Mouse (Mus musculus): ENCODE results near the gene Tdrkh. TPM values are rescaled to one million over a fixed set of nuclear protein-coding genes. Genes with fewer than 3 reads are reported as not detected.

Tdrkh gene
- polyA plus RNA-seq (2012; ENCODE audit: insufficient read depth, insufficient read length, missing spikeins) = 24.3 and 29.6 TPM in 2 replicates

DNA sequence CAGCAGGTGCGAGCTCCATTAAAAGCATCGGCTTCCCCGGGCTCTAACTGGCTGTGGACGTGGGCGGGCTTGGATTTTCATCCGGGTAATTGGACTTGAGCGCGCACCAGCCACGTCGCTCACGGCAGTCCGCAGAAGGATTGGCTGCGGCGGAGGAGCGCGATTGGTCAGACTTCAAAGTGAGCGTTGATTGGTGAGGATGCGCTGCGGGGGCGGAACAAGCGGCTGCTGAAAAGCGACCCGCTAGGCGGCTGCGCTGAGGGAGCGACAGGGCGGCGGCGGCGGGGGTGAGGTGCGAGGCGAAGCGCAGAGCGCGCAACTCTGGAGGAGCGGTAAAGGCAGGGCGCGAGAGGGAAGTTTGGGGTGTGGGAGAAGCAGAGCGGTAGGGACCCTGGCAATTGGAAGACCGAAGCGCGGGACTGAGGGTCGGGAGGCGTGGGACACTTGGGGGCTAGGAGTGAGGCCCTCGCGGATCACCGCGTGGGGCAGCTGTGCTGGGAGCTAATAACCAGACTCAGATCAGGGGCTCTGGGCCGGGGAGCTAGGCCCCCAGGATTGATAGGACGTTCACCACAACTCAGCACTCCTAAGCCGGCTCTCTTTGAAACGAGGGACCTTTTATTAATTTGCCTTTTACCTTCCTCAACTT lies at the start of gene Tdrkh:
TSS of gene Tdrkh (plus strand) at position 243 of the 649 bp plus-strand sequence.
- Histone ChIP-seq H3K27ac (replicated peaks; ENCODE audit: low read depth, low read length) (no peak within 1 kb of the TSS), H3K4me3 (ENCODE audit: insufficient read depth, low read depth, low read length) (peak within 1 kb of the TSS; percentile 71), H3K4me1 (ENCODE audit: control insufficient read depth, insufficient read depth, insufficient read length, low read length) (no peaks in the 10 kb centered on the region)

DNA sequence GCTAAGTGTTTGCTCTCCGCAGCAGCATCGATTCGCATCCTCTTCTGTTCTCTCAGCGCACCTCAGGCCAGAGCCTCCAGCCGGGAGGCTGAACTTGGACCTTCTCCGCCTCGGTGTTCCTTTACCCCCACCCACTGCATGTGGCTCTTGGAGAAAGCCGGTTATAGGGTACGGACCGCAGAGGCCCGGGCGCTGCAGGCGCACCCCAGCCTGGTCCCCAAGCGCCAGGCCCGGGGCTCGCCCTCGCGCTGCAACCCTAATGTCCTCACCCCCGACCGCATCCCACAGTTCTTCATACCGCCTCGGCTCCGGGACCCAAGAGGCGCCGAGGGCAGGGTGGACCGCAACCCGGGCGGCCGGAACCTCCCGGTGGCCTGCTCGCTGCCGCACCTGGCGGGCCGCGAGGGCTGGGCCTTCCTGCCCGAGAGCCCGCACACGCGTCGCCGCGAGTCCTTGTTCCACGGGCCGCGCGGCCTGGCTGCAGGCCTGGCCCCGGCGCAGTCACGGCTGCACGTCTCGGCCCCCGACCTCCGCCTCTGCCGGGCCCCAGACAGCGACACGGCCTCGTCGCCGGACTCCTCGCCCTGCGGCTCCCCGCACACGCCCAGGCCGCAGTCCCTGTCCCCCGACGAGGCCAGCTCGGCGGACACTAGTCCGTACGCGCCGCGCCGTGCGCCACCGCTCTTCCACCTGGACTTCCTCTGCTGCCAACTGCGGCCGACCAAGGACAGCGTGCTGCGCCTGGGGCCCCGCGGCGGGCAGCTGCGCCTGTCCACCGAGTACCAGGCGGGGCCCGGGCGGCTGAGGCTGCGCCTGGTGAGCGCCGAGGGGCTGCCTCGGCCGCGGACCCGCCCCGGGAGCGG lies 49.6 kb upstream of the Tdrkh start:
- Histone ChIP-seq H3K27ac (replicated peaks; ENCODE audit: low read depth, low read length) (no peak overlapping the region), H3K4me3 (ENCODE audit: insufficient read depth, low read depth, low read length) (peak overlapping the region; percentile 55), H3K4me1 (ENCODE audit: control insufficient read depth, insufficient read depth, insufficient read length, low read length) (no peaks in the 10 kb centered on the region)

DNA sequence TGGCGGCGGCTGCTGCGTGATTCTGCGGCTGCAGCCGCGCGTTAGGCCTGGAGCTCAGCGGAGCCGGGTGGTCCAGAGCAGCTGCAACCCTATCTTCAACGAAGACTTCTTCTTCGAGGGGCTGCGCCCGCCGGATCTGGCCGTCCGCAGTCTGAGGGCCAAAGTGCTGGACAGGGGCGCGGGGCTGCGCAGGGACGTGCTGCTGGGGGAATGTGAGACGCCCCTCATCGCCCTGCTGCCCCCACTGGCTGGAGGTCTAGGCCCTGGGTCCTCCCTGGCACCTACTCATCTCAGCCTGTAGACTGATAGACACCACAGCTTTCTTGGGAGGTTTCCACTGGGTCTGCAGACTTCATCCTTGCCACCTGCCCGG lies 48.9 kb upstream of the Tdrkh start:
- H3K27ac ChIP-seq (replicated peaks; ENCODE audit: low read depth, low read length) = no peak overlapping the region
- no peaks in the 10 kb centered on the region for H3K4me1 ChIP-seq (ENCODE audit: control insufficient read depth, insufficient read depth, insufficient read length, low read length)
- H3K4me3 ChIP-seq (ENCODE audit: insufficient read depth, low read depth, low read length) = peak overlapping the region; percentile 55

DNA sequence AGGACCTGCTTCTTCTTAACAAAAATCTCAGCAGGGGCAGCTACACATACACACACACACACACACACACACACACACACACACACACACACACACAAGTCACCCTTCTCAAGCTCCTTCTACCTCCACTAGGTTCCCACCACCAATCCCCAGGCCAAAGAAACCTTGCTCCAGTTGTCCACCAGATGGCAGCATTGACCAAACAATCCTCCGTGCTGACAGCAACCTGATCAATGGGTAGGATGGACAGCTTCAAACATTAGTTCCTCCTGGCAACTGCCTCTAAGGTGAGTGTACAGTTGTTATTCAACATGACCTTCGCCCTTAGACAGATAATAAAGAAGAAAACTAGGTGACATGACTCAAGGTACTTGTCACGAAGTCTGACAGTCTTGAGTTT lies 46.3 kb upstream of the Tdrkh start:
- no peaks in the 10 kb centered on the region for H3K4me1 ChIP-seq (ENCODE audit: control insufficient read depth, insufficient read depth, insufficient read length, low read length)
- no peak overlapping the region for H3K27ac ChIP-seq (replicated peaks; ENCODE audit: low read depth, low read length)
- H3K4me3 ChIP-seq (ENCODE audit: insufficient read depth, low read depth, low read length) = no peak overlapping the region

DNA sequence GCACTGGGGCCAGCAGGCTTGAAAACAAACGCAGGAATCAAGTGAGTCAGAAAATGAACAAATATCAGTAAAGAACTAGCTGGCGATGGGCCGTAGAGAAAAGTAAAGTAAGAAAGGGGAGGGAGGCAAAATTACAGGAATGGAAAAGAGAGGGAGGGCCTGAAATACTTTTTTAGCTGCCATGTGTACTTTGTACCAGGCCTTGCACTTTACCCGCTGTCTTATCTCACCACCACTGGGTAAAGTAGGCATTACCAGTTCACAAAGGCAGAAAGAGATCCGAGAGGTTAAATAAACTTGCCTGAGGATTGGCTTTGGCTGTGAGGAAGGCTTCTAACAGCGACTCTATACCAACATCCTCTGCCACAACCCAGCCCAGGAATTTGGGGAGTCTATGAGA lies 45.6 kb upstream of the Tdrkh start:
- Histone ChIP-seq H3K4me3 (ENCODE audit: insufficient read depth, low read depth, low read length) (no peak overlapping the region), H3K27ac (replicated peaks; ENCODE audit: low read depth, low read length) (no peak overlapping the region), H3K4me1 (ENCODE audit: control insufficient read depth, insufficient read depth, insufficient read length, low read length) (no peaks in the 10 kb centered on the region)

DNA sequence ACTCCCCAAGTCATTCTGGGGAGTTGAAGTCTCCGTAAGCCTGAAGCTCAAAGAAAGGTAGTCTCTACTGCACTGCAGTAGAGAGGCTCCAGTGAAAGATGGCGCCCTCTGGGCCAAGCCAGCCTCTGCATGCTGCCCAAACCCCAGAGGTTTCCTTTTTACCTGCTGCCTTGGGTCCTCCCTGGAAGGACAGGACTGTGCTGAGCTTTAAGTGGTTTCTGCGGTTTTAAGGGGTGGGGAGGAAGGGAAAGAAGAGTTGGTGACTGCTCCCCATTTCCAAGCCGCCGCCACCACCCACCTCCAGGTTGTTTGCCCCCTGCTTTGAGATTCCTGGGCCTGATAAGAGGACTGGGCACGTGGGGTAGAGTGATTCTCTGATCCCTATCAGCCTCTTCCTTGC lies 44.4 kb upstream of the Tdrkh start:
- no peaks in the 10 kb centered on the region for H3K4me1 ChIP-seq (ENCODE audit: control insufficient read depth, insufficient read depth, insufficient read length, low read length)
- no peak overlapping the region for H3K27ac ChIP-seq (replicated peaks; ENCODE audit: low read depth, low read length)
- H3K4me3 ChIP-seq (ENCODE audit: insufficient read depth, low read depth, low read length) = no peak overlapping the region

DNA sequence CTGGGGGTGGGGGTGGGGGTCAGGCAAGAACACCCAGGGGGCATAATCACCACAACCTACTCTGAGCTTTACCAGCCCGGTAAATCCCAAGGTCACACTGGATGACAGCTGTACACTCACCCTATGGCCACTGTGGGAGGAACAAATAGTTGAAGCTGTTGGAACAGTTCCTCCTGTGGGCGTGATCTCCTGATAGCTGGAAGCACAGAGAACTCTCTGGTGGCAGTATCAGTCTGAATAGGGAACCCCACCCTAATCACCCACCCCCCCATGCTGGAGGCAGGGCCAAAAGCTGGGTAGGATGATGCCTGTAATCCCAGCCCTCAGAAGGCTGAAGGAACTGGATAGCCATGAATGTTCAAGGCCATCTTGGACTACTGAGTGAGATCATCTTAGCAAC lies 43.4 kb upstream of the Tdrkh start:
- no peak overlapping the region for H3K27ac ChIP-seq (replicated peaks; ENCODE audit: low read depth, low read length)
- no peak overlapping the region for H3K4me3 ChIP-seq (ENCODE audit: insufficient read depth, low read depth, low read length)
- H3K4me1 ChIP-seq (ENCODE audit: control insufficient read depth, insufficient read depth, insufficient read length, low read length) = peaks cover 2% of the 10 kb centered on the region; the same call in 1 of the 2 replicates

DNA sequence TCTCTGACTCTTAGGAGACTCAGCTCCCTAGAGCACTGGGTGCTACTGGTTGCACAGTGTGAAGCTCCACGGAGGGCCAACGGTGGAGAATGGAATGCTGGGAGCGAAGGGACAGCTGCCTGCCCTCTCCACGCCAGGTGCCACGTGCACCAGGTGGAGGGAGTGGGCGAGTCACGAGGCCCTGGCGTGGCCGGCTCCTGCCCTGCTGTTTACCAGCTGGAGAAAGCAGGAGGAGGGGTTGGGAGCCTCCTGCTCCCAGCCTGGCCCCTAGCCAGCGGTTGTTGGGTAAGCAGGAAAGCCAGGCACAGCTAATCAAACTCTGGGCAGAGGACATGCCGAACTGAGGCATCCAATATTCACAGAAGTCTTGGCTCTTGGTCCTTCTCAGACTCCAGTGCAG lies 41.4 kb upstream of the Tdrkh start:
- H3K27ac ChIP-seq (replicated peaks; ENCODE audit: low read depth, low read length) = no peak overlapping the region
- peaks cover 2% of the 10 kb centered on the region; the same call in 1 of the 2 replicates for H3K4me1 ChIP-seq (ENCODE audit: control insufficient read depth, insufficient read depth, insufficient read length, low read length)
- peak overlapping the region; percentile 10; the same call in 1 of the 2 replicates for H3K4me3 ChIP-seq (ENCODE audit: insufficient read depth, low read depth, low read length)

DNA sequence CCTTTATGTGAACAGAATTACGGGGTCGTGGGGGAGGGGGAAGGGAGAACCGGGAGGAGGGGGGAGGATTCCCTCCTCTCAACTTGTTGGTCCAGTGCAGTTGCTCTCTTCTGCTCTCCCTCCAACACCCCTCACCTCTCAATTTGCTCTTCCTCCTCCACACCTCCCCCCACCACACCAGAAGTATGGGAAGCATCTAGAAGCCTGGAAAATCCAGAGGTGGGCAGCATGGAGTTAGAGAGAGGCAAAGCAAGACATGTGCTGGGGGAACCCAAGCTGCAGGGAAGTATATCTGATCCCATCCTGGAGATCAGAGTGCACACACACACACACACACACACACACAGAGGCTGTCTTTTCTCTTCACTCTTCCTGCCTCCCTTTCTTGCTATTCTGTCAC lies 41.0 kb upstream of the Tdrkh start:
- Histone ChIP-seq H3K27ac (replicated peaks; ENCODE audit: low read depth, low read length) (no peak overlapping the region), H3K4me3 (ENCODE audit: insufficient read depth, low read depth, low read length) (no peak overlapping the region), H3K4me1 (ENCODE audit: control insufficient read depth, insufficient read depth, insufficient read length, low read length) (peaks cover 2% of the 10 kb centered on the region; the same call in 1 of the 2 replicates)

DNA sequence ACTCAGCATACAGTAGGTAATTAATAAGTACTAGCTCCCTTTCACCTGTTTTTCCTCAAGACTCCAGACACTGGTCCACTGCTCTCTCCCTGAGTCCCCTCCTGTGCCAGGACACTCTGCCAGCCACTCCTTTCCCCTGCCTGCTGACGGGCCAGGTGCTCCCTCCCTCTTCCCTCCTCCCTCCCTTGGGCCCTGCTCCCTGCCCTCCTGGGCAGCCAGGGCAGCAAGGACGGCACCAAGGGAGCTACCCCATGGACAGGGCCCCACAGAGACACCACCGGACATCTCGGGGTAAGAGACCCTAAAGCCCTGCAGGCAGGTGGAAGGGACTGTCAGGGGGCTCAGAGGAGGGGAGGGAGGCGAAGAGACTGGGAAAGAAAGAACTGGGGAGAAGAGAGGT lies 40.4 kb upstream of the Tdrkh start, which contains the start of gene Rorc:
TSS of gene Rorc (plus strand) at position 154 of the 400 bp plus-strand sequence.
- H3K4me3 ChIP-seq (ENCODE audit: insufficient read depth, low read depth, low read length) = peak within 1 kb of the TSS; percentile 68
- H3K4me1 ChIP-seq (ENCODE audit: control insufficient read depth, insufficient read depth, insufficient read length, low read length) = peaks cover 2% of the 10 kb centered on the region; the same call in 1 of the 2 replicates
- H3K27ac ChIP-seq (replicated peaks; ENCODE audit: low read depth, low read length) = peak within 1 kb of the TSS; percentile 39

DNA sequence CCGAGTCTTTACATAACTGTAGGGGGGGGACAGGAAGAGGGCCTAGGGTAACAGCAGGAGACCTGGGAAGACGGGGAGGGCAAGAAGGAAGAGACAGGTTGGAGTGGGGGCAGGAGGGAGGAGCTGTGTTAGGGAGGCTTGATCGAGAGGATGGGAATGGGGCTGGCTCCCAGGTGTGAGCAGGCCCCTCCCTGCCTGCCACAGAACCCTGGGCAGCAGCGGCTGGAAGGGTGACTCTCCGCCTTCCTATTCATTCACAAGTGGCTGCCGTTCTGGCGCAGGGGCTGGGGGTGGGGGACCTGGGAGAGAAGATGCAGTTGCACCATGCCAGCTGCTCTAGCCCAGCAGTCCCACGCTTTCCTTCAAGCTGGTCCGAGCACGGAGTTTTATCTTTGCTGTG lies 40.0 kb upstream of the Tdrkh start:
- Histone ChIP-seq H3K4me3 (ENCODE audit: insufficient read depth, low read depth, low read length) (peak overlapping the region; percentile 68), H3K27ac (replicated peaks; ENCODE audit: low read depth, low read length) (peak overlapping the region; percentile 39), H3K4me1 (ENCODE audit: control insufficient read depth, insufficient read depth, insufficient read length, low read length) (peaks cover 2% of the 10 kb centered on the region; the same call in 1 of the 2 replicates)

DNA sequence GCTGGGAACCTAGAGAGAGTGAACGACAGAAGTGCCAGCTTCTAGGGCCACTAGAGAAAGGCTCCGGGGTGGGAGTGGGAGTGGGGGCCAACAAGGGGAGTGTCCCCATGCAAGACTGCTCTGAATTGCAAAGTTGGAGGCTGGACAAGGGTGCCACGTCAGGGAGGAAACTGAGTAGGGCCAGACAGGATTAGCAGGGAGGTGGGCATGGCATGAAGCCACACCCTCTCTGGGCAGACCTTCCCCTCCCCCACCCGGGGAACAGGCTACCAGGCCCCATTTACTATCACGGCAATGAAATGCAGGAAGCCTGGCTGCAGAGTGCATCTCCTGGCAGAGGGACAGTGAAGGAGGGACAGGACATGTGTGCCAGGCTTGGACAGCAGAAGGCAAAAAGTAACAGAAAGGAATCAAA lies 39.5 kb upstream of the Tdrkh start:
- peak overlapping the region; percentile 68; the same call in 1 of the 2 replicates for H3K4me3 ChIP-seq (ENCODE audit: insufficient read depth, low read depth, low read length)
- H3K4me1 ChIP-seq (ENCODE audit: control insufficient read depth, insufficient read depth, insufficient read length, low read length) = peaks cover 2% of the 10 kb centered on the region; the same call in 1 of the 2 replicates
- no peak overlapping the region for H3K27ac ChIP-seq (replicated peaks; ENCODE audit: low read depth, low read length)

DNA sequence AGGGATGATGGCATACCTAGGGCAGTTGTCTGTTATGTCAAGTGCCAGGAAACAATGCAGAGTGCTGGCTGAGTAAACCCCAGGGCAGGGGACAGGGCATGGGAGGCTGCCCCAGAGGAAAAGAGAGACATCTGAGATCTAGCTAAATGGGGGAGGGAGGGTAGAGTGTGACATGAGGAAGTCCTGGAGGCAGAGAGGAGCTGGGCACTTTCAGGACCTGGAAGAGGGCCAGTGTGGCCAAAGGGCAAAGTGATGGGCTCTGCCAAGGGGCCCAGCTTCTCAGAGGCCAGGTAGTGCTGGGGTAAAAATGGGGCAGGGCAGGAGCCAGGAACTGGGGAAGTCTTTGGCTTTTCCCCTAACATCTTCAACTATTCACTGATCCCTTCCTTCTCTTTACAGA lies 38.4 kb upstream of the Tdrkh start:
- H3K4me3 ChIP-seq (ENCODE audit: insufficient read depth, low read depth, low read length) = no peak overlapping the region
- H3K27ac ChIP-seq (replicated peaks; ENCODE audit: low read depth, low read length) = no peak overlapping the region
- H3K4me1 ChIP-seq (ENCODE audit: control insufficient read depth, insufficient read depth, insufficient read length, low read length) = peaks cover 2% of the 10 kb centered on the region; the same call in 1 of the 2 replicates

DNA sequence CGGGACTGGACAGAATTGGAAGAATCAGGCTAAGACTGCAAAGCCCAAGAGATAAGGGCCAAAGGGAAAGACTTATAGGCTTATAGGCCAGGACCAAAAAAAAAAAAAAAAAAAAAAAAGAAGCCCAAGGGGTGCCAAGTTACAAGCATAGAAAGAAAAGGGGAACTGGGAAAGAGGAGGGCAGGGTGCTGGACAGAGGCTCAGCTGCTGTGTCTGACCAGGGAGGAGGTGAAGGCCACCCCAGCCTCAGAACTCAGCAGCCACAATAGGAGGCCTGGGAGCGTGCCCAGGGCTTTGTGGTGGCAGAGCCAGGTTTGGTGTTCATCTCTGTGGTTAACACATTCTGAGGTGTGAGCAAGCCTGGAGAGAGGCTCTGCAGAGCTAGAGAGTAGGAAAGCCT lies 37.9 kb upstream of the Tdrkh start:
- no peak overlapping the region for H3K27ac ChIP-seq (replicated peaks; ENCODE audit: low read depth, low read length)
- H3K4me1 ChIP-seq (ENCODE audit: control insufficient read depth, insufficient read depth, insufficient read length, low read length) = peaks cover 2% of the 10 kb centered on the region; the same call in 1 of the 2 replicates
- H3K4me3 ChIP-seq (ENCODE audit: insufficient read depth, low read depth, low read length) = no peak overlapping the region

DNA sequence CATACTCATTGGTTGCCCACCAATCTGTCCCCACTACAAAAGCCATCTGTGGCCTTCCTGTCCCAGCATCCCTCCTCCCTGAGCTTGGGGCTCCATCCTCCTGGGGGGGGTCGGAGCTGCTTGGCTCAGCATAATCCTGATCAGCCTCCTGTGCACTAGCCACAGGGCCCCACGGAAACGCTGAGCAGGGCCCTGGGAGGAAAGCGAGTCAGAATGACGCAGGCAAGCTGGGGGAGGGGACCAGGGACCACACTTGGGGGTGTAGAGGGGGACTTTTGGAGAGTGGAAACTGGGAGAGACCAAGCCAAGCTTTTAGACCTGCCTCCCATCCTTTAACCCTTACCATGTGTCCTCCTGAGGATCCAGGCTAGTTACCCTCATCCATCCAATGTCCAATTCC lies 37.2 kb upstream of the Tdrkh start:
- H3K27ac ChIP-seq (replicated peaks; ENCODE audit: low read depth, low read length) = no peak overlapping the region
- peaks cover 2% of the 10 kb centered on the region; the same call in 1 of the 2 replicates for H3K4me1 ChIP-seq (ENCODE audit: control insufficient read depth, insufficient read depth, insufficient read length, low read length)
- H3K4me3 ChIP-seq (ENCODE audit: insufficient read depth, low read depth, low read length) = no peak overlapping the region

Data from brown adipose tissue, adult 24 weeks (tissue).